Mouse (Mus musculus): ENCODE measurements at regions not wholly inside any gene's neighbourhood (a gene's known extent, or its start where the extent isn't known, plus 50 kb on each side); places are given as distances from the start of the nearest gene placed in this dataset.
"Not testable (repeated sequence)": the region's sequence is repeated elsewhere in the genome, so short reads cannot be mapped to it uniquely, and the experiment has no call there.

DNA sequence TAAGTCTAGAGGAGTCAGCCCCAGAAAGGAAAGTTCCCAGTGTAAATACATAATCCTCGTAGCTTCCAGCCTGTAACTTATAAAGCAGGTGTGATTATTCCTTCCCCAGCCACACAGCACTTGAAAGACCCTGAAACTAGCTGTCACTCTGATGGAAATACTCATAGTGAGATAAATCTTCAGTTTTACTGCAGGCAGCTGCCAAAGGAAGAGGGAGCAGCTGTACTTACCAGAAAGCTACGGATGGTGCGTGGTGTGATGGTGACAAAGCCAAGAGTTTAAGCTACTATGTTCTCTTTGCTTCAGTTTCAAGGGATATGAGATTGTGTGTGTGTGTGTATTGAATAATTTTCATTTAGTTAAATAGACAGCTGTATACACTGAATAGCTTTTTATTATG is 1007.1 kb downstream of the Robo2 start:
- DNase-seq, result no peak

GRCm38 (mm10) chr16:73404099-73404498 is 1007.5 kb downstream of the Robo2 start:
- no peak for DNase-seq

GRCm38 (mm10) chr16:73379056-73379455 is 1032.6 kb downstream of the Robo2 start:
- no peak for DNase-seq

DNA sequence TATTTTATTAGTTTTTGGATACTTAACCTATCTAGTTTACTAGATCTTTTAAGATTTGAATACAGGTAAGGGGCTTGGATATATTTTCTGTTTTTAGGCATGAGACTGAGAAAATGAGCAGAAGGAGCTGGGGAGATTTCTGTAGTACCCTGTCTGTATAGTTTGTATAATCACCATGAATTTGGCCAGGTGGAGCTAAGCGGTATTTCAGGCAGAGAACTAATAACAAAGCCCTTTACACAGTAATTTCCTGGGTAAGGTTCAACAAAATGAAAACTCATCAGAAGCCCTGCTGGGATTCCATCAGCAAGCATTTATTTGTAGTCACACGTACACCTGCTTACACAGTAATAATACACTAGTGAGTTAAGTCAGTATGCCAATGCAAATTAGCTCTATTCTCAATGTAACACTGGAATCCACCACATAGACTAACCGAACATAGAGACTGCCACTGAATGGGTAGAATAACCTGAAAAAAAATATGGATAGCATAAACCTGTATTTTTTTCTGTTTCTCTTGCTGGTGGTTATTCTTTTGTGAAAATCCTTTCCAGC is 1036.9 kb downstream of the Robo2 start:
- no peak for DNase-seq

DNA sequence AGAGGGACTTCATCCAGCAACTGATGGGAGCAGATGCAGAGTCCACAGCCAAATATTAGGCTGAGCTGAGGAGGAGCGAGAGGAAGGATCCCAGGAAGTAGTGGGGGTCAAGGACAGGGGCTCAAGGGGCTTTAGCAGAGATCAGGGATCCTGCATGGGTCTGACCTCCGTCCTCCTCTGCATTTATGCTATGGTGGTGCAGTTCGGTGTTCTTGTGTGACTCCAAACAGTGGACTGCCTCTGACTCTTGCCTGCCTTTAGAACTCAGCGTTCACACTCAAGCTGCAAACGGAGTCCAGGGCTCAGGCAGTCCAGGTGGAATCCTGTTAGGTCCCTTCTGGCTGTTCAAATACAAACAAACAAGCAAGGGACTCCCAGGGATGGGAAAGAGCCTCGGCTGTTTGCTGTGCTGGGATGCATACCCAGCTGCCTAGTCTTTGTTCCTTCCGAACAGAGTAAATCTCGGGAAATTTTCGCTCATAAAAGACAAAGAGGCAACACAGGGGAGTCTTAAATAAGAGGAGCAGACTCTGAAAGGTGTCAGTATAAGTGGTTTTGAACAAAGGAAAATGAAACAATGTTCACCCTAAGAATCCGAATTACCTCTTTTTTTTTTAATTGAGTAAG is 1042.9 kb downstream of the Robo2 start:
- DNase-seq, result no peak

DNA sequence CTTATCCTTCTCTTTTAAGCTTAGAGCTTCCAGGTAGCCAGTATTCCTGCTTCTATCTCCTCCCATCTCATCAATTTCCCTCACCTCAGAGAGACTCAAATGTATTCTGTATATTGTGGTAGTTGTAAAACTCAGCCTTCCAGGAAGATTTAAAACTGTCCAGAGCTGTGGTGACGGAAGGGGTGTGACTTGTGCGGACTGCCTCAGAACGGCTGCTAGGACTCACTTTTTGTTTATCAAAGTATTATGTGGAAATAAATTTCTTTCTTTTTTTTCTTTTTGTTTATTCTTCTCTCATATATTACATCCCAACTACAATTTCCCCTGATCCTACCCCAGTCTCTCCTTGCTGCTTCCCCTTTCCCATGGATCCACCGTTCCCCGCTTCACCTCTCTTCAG is 1043.7 kb downstream of the Robo2 start:
- no peak for DNase-seq

DNA sequence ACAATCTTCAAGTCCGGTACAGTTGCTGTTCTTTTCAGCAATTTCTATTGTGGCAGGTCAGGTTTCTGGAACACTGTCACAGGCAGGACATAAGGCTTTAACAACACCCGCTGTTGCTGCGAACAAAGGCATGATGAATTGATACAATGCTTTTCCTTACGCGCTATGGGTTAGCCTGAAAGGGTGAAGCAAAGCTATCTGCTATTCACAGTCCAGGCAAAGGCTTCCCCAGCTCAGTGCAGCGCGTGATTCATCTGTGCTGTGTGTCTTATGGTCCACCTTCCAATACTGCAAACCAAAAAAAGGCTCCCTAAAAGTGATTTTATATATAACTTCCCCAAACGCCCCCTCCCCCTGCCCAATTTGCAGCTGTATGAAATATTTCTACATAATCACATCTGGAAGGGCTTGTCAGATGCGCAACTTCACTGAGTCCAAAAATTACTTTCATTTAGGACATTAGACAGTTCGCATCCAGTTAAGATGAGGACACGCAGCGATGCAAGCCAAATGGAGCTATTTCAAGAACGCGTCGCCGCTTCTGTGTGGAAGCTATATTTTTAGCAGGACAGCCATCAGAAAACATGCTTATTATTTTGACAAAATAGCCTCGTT is 1044.3 kb downstream of the Robo2 start:
- DNase-seq, result no peak

- no peak for DNase-seq
Observed at GRCm38 (mm10) chr16:73350698-73351097, 1042.6 kb downstream of the Robo1 start.

GRCm38 (mm10) chr16:73343941-73344340 is 1035.8 kb downstream of the Robo1 start:
- no peak for DNase-seq

GRCm38 (mm10) chr16:73343531-73343930 is 1035.4 kb downstream of the Robo1 start:
- no peak for DNase-seq

- DNase-seq, result no peak
Observed at GRCm38 (mm10) chr16:73317644-73318043, 1009.5 kb downstream of the Robo1 start.

DNA sequence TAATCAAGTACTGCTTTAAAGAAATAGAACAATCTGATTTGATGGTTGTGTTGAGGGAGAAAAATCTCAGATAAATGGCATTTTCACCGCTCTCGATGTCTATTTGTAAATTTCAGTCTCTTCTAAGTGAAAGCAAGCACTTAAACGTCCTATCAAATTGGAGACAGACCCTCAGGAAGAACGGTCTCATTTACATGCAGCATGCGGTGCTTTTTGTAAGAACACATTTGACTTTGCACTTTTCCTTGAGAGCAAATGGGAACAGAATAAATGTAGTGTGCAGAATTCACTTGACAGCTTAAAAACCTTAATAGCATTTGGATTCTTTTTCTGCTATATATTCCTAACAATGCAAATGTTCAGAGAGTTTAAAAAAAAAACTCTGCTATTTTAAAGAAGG is 1002.0 kb downstream of the Robo1 start:
- DNase-seq, result no peak

DNA sequence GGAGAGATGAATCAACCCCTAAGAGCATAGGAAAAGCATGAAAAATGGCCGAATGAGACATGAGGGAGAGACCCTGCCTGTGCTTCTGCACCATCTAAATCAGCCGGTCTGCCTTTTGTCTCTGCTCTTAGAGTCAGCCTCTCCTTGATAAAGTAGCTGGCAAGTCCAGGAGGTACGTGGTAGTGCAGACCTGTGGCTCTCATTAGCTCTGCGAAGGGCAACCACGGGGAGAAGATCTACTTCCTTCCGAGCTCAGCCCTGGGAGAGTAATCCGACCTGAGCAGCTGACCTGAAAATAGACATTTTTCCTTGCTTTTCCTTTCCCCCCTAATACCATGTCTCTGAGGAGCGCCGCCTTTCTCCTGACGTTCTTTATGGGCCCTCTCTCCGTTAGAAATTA is 971.8 kb downstream of the Robo1 start:
- no peak for DNase-seq

DNA sequence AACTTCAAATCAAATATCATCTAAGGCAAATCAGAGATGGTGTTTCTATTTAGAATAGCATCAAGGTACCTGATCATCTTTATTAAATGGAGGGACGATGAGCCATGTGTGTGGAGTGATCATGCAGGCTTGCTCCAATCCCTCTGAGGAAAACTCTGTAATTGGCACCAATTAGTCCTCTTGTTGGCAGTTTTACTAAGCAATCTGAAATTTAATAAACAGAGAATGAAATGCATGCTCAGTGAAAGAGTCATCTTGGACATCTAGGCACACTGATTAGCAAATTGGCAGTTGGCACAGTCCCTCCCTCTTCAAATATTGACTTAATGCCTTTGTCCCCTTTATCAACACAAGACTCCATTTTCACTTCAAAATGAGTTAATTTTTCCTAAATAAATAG is 951.6 kb downstream of the Robo1 start:
- DNase-seq, result no peak

DNA sequence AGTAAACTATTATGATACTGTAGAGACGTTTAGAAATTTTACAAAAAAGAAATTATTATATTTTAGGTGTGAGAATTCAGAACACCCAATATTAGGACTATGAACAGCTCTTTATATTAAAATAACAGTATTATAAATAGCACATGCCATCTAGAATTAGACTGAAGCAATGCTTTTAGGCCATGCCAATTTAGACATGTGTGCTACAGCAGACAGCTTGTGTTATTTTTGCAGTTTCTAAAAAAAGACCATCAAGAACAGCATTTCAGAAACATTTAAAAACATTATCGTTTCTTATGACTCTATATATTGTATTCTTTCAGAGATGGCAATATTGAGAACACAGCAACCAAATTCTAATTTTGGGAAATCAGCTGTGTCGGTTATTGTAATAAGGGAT is 951.2 kb downstream of the Robo1 start:
- no peak for DNase-seq

- no peak for DNase-seq
Observed at GRCm38 (mm10) chr16:73245073-73245590, 937.0 kb downstream of the Robo1 start.

GRCm38 (mm10) chr16:73230599-73230998 is 922.5 kb downstream of the Robo1 start:
- no peak for DNase-seq

GRCm38 (mm10) chr16:73217555-73217954 is 909.4 kb downstream of the Robo1 start:
- no peak for DNase-seq

DNA sequence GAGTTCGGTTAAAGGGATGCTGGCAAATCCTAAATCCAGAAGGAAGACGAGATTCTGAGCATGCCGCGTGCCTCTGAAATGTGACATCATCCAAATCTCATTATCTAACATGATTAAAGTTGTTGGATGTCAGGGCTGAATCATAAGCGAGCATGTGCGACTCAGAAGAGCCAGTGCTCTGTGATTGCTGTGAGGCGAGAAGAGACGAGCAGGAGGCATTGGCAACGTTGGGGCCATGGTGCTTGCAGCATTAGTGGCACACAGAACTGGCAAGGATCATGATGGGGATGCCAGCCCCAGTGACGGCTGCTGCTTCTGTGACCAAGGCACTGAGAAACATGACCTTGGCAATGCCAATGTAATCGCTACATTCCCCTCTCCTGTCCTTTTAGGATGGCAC is 895.4 kb downstream of the Robo1 start:
- no peak for DNase-seq

DNA sequence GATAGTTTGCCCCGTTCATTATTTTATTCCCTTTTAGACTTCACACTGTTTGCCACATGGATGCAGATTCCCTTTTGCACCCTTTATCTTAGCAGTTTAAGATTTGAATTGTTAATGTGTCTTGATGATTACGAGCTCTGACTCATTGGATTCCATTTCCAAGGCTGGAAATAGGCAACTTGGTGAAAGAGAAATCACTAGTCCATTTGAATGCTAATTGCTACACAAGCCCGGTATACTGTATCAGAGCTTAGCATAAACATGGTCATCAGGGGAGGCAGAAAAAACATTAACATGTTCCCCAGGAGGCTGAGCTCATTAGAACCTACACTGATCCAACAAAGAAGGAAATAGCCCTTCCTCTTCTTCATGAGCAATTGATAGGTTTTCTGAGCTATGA is 892.9 kb downstream of the Robo1 start:
- DNase-seq, result no peak

DNA sequence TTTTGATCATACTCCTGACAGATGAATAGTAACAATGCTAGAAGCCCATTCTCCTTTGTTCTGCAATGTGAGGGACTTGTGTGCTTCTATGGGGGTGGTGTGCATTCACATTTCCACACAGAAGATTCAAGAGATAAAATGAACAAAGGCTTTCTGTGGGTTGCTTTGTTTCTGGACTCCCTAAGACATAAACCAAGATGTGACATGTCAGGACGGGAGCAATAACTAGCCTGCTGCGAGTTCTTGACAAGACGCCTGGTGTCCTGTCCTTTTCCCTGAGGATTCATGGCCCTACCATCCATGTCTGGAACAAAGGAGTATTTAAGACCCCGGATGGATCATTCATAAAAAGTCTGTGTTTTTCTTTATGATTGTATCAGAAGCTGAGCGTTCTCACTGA is 874.7 kb downstream of the Robo1 start:
- no peak for DNase-seq

DNA sequence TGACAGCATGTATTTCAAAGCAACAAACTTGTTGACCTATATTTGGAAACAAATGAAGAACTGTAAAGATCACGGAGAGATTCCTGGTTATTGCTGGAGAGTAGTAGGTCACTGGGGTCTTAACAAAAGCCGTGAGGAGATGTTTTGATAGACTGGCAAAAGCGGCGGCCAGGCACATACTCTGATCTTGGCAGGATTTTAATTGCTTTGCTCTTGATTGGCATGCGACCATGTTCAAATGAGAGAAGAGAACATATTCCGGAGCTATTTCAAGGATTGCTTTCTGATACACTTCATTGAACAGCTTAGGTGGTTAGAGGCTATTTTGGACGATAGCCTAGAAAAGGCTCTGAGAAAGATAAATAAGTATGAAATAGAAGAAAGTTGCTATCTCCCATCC is 874.2 kb downstream of the Robo1 start:
- no peak for DNase-seq

DNA sequence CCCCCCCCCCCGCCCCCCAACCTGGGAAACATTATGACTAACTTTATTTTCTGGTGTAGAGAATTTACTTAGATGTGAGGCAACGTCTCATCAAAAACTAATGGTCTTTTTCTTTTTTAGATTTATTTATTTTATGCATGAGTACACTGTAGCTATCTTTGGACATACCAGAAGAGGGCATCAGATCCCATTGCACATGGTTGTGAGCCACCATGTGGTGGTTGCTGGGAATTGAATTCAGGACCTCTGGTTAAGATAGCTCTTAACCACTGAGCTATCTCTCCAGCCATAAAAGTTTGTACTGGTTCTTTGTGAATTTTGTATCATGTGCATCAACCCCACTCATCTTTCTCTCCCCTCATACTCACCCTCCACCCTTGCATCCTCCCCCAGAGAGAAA is 847.3 kb downstream of the Robo1 start:
- DNase-seq, result no peak

DNA sequence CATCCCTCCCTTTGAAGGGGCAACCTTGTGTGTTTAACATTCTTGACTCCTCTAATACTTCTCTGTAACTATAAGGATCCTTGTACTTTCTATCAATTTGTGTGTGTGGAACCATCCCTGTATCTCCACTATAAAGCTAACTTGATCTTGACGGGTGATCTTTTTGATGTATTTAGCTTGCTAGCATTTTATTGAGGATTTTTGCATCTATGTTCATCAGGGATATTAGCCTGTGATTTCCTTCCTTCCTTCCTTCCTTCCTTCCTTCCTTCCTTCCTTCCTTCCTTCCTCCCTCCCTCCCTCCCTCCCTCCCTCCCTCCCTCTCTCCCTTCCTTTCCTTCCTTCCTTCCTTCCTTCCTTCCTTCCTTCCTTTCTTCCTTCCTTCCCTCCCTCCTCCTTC is 819.8 kb downstream of the Robo1 start:
- DNase-seq, result not testable (repeated sequence)

DNA sequence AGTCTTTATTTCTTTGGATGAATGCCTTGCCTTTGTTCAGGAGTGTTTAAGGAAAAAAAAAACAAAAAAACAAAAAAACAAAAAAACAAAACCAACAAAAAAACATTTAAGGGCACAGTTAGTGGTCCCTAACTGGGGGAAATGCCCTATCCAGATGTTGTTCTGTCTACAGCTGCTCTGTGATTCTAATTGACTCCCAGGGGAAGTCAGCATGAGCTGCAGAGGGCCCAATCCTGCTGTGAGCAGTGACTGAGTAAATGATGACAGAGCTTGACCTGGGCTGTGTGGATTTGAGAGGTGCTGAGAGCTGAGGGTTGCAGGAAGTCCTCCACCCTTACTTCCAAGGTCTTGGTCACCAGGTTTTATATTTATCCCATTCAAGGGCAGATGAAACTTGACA is 812.5 kb downstream of the Robo1 start:
- no peak for DNase-seq
